In genomic region chr10:67647777-67648727, GRCm38 (mm10) we compare ENCODE assay signal across 8 mouse cellular contexts.
DNase-seq lines count a peak whose midpoint lies in the region; ATAC-seq and TF ChIP-seq lines count a peak whose summit lies in the region.

No protein-coding gene starts in this region.

- no peak overlapping the region for H3K27ac ChIP-seq in embryonic facial prominence, embryonic 13.5 days
- H3K27ac ChIP-seq in heart, postnatal 0 days (ENCODE audit: low read depth): no peak overlapping the region
- H3K27ac ChIP-seq in limb, embryonic 12.5 days: peak overlapping the region; percentile 50; the same call in 1 of the 2 replicates
- no peak overlapping the region for H3K27ac ChIP-seq in midbrain, embryonic 15.5 days

- H3K4me3 ChIP-seq in erythroblast, embryonic 14.5 days (replicated peaks): peak overlapping the region; percentile 30
- peak overlapping the region; percentile 23 for H3K4me3 ChIP-seq in embryonic facial prominence, embryonic 13.5 days
- H3K4me3 ChIP-seq in heart, postnatal 0 days (ENCODE audit: low read depth, low read length): peak overlapping the region; percentile 33
- peak overlapping the region; percentile 29 for H3K4me3 ChIP-seq in limb, embryonic 12.5 days (replicated peaks)
- peak overlapping the region; percentile 24; the same call in 1 of the 2 replicates for H3K4me3 ChIP-seq in midbrain, embryonic 15.5 days

- WGBS in embryonic facial prominence, embryonic 13.5 days: 18% methylated on average over 20 of the region's 20 CpGs
- 22% methylated on average over 20 of the region's 20 CpGs for WGBS in heart, postnatal 0 days
- WGBS in limb, embryonic 12.5 days: 20% methylated on average over 20 of the region's 20 CpGs
- 30% methylated on average over 20 of the region's 20 CpGs for WGBS in midbrain, embryonic 15.5 days

- TF ChIP-seq CTCF in heart, postnatal 0 days (IDR thresholded peaks at IDR 0.05; ENCODE audit: low read depth): no peak

- peak; percentile 60 for DNase-seq in heart, postnatal 0 days (ENCODE audit: low spot score)
- no peak for DNase-seq in cerebellum, adult 9-11 months
- no peak for DNase-seq in right cerebral cortex, postnatal 14 days

- no peaks in the 10 kb centered on the region for H3K9me3 ChIP-seq in erythroblast, embryonic 14.5 days (ENCODE audit: control insufficient read depth, low read length)
- H3K9me3 ChIP-seq in embryonic facial prominence, embryonic 13.5 days: no peaks in the 10 kb centered on the region
- H3K9me3 ChIP-seq in heart, postnatal 0 days (replicated peaks; ENCODE audit: control insufficient read depth, low read length): 0 out of 2 replicates have a peak, but pooled peaks cover 3% of the 10 kb centered on the region
- no peaks in the 10 kb centered on the region for H3K9me3 ChIP-seq in limb, embryonic 12.5 days
- H3K9me3 ChIP-seq in midbrain, embryonic 15.5 days: no peaks in the 10 kb centered on the region

- ATAC-seq in erythroblast, adult 5-6 weeks (replicated peaks; ENCODE audit: low FRiP score, poor library complexity, severe bottlenecking): no peak
- ATAC-seq in embryonic facial prominence, embryonic 13.5 days (ENCODE audit: insufficient number of reproducible peaks, insufficient read depth, low FRiP score, low TSS enrichment, low read depth): no peak
- ATAC-seq in heart, postnatal 0 days (ENCODE audit: insufficient read depth, low read depth): no peak
- peak; percentile 10; the same call in 1 of the 2 replicates for ATAC-seq in limb, embryonic 12.5 days (ENCODE audit: insufficient number of reproducible peaks, insufficient read depth, low FRiP score, low TSS enrichment, low read depth)
- no peak; the same call in 1 of the 2 replicates for ATAC-seq in midbrain, embryonic 15.5 days (replicated peaks)

- no peak for TF ChIP-seq EP300 in heart, postnatal 0 days (IDR thresholded peaks at IDR 0.05; ENCODE audit: low read depth)

- H3K9ac ChIP-seq in embryonic facial prominence, embryonic 13.5 days: peak overlapping the region; percentile 49; the same call in 1 of the 2 replicates
- no peak overlapping the region for H3K9ac ChIP-seq in heart, postnatal 0 days (replicated peaks; ENCODE audit: low read depth, low read length)
- 0 out of 2 replicates have a peak overlapping the region, but pooled peaks have one; percentile 27 for H3K9ac ChIP-seq in limb, embryonic 12.5 days (replicated peaks)
- no peak overlapping the region for H3K9ac ChIP-seq in midbrain, embryonic 15.5 days

- H3K4me2 ChIP-seq in embryonic facial prominence, embryonic 13.5 days: peak overlapping the region; percentile 58
- H3K4me2 ChIP-seq in heart, postnatal 0 days (ENCODE audit: low read depth, low read length): peak overlapping the region; percentile 62
- H3K4me2 ChIP-seq in limb, embryonic 12.5 days: peak overlapping the region; percentile 58
- peak overlapping the region; percentile 43 for H3K4me2 ChIP-seq in midbrain, embryonic 15.5 days

- H3K36me3 ChIP-seq in erythroblast, embryonic 14.5 days (ENCODE audit: control insufficient read depth): no peaks in the 10 kb centered on the region
- H3K36me3 ChIP-seq in embryonic facial prominence, embryonic 13.5 days: no peaks in the 10 kb centered on the region
- H3K36me3 ChIP-seq in heart, postnatal 0 days (replicated peaks; ENCODE audit: control insufficient read depth, insufficient read depth, low read length): no peaks in the 10 kb centered on the region
- no peaks in the 10 kb centered on the region for H3K36me3 ChIP-seq in limb, embryonic 12.5 days
- no peaks in the 10 kb centered on the region for H3K36me3 ChIP-seq in midbrain, embryonic 15.5 days (replicated peaks)

- H3K27me3 ChIP-seq in erythroblast, embryonic 14.5 days (ENCODE audit: control insufficient read depth): no peaks in the 10 kb centered on the region
- no peaks in the 10 kb centered on the region for H3K27me3 ChIP-seq in embryonic facial prominence, embryonic 13.5 days
- H3K27me3 ChIP-seq in heart, postnatal 0 days (ENCODE audit: control insufficient read depth, insufficient read depth, low read length): no peaks in the 10 kb centered on the region
- no peaks in the 10 kb centered on the region for H3K27me3 ChIP-seq in limb, embryonic 12.5 days
- no peaks in the 10 kb centered on the region for H3K27me3 ChIP-seq in midbrain, embryonic 15.5 days (replicated peaks)

- peaks cover 9% of the 10 kb centered on the region; the same call in 1 of the 2 replicates for H3K4me1 ChIP-seq in erythroblast, embryonic 14.5 days (ENCODE audit: control insufficient read depth)
- H3K4me1 ChIP-seq in embryonic facial prominence, embryonic 13.5 days: peaks cover 25% of the 10 kb centered on the region
- peaks cover 17% of the 10 kb centered on the region for H3K4me1 ChIP-seq in heart, postnatal 0 days (ENCODE audit: control insufficient read depth, insufficient read depth)
- peaks cover 17% of the 10 kb centered on the region; the same call in 1 of the 2 replicates for H3K4me1 ChIP-seq in limb, embryonic 12.5 days (replicated peaks)
- H3K4me1 ChIP-seq in midbrain, embryonic 15.5 days: peaks cover 12% of the 10 kb centered on the region; the same call in 1 of the 2 replicates

Comparison
In these comparisons a context has a peak if more than half of its experiments do, and no peak if none do; other contexts are left out.
1. H3K9ac ChIP-seq: peak in embryonic facial prominence, embryonic 13.5 days (single experiment) and limb, embryonic 12.5 days (single experiment); none in heart, postnatal 0 days (single experiment) and midbrain, embryonic 15.5 days (single experiment).
2. Peak in every context shown above with its lines, with median percentiles within 50 percentile points of each other: H3K4me3 ChIP-seq and H3K4me2 ChIP-seq.